Mouse (Mus musculus) gastrocnemius, adult 2 months (tissue): Measurements from ENCODE around the gene Wdsub1. TPM values are rescaled to one million over a fixed set of nuclear protein-coding genes. Genes with fewer than 3 reads are reported as not detected.
A peak's percentile ranks its signal among the peaks of the same experiment; 100 is the strongest.
"Not testable (repeated sequence)": the region's sequence is repeated elsewhere in the genome, so short reads cannot be mapped to it uniquely, and the experiment has no call there.

ENCODE experiments used
- DNase-seq: peaks from one replicate; pipeline ENCODE4 v3.0.0; 2022
- H3K27ac ChIP-seq: fragments of 200-600 bp; 2 replicates; pipeline ENCODE4 v1.8.1; 2022; ENCODE audit warnings: mild to moderate bottlenecking
- H3K4me3 ChIP-seq: fragments of 200-600 bp; 2 replicates; pipeline ENCODE4 v1.8.1; 2022; ENCODE audit warnings: mild to moderate bottlenecking, moderate library complexity
- CTCF ChIP-seq: fragments of 200-600 bp; IDR thresholded peaks from 2 replicates; pipeline ENCODE4 v1.8.1; 2022; ENCODE audit warnings: antibody characterized with exemption, mild to moderate bottlenecking, moderate library complexity
- intact Hi-C: fragments of 180-260 bp; cut with DNase I; formaldehyde crosslinking; loops from one replicate; pipeline ENCODE4 v1.15.1; 2025
- total RNA-seq, 2 experiments: library from RNA; stranded (reverse); gene quantifications; 2 replicates each; pipeline ENCODE4 v1.2.3; 2021

Wdsub1 gene
- total RNA-seq, 2 experiments from 2014 or later = 12.0 to 18.4 TPM

GRCm38 (mm10) chr2:59876482-59876881 is 5.9 kb downstream of the Wdsub1 start:
- no peak for DNase-seq
- intact Hi-C loops = no loop called here
- Histone ChIP-seq H3K27ac (no peak overlapping the region), H3K4me3 (no peak overlapping the region)
- no peak for TF ChIP-seq CTCF

- Histone ChIP-seq H3K4me3 (no peak overlapping the region), H3K27ac (no peak overlapping the region)
- no peak for TF ChIP-seq CTCF
- DNase-seq = no peak
- intact Hi-C loops = no loop called here
These were observed 11.9 kb downstream of the Wdsub1 start for GRCm38 (mm10) chr2:59870526-59870925.

- no peak for DNase-seq
- no peak overlapping the region for H3K27ac ChIP-seq
- no peak overlapping the region for H3K4me3 ChIP-seq
- no peak for TF ChIP-seq CTCF
- intact Hi-C loops = no loop called here
These were observed 19.8 kb downstream of the Wdsub1 start for GRCm38 (mm10) chr2:59862618-59863017.

- TF ChIP-seq CTCF = no peak
- H3K4me3 ChIP-seq = no peak overlapping the region
- intact Hi-C loops = no loop called here
- no peak for DNase-seq
- H3K27ac ChIP-seq = no peak overlapping the region
These were observed 28.0 kb downstream of the Wdsub1 start for GRCm38 (mm10) chr2:59854363-59854762.

- TF ChIP-seq CTCF = no peak
- DNase-seq = no peak
- Histone ChIP-seq H3K4me3 (no peak overlapping the region), H3K27ac (no peak overlapping the region)
- intact Hi-C loops = no loop called here
These were observed 28.8 kb downstream of the Wdsub1 start for GRCm38 (mm10) chr2:59853543-59853942.

- DNase-seq = no peak
- no peak overlapping the region for H3K27ac ChIP-seq
- no peak for TF ChIP-seq CTCF
- intact Hi-C loops = no loop called here
- no peak overlapping the region for H3K4me3 ChIP-seq
These were observed 29.5 kb downstream of the Wdsub1 start for GRCm38 (mm10) chr2:59852916-59853315.

- H3K27ac ChIP-seq, intact Hi-C loops: not testable (repeated sequence)
- TF ChIP-seq CTCF = peak; percentile 17; the same call in 1 of the 2 replicates
These were observed 30.5 kb downstream of the Wdsub1 start for GRCm38 (mm10) chr2:59851885-59852284.

GRCm38 (mm10) chr2:59843848-59844247 is 38.5 kb downstream of the Wdsub1 start:
- no peak for TF ChIP-seq CTCF
- intact Hi-C loops = no loop called here
- DNase-seq = no peak
- no peak overlapping the region for H3K27ac ChIP-seq
- no peak overlapping the region for H3K4me3 ChIP-seq

More at GRCm38 (mm10) chr2:59851885-59852284, 30.5 kb downstream of the Wdsub1 start:
- DNase-seq, H3K4me3 ChIP-seq: not testable (repeated sequence)

GRCm38 (mm10) chr2:59843156-59843555 is 39.2 kb downstream of the Wdsub1 start:
- intact Hi-C loops = no loop called here
- no peak for DNase-seq
- Histone ChIP-seq H3K27ac (no peak overlapping the region), H3K4me3 (no peak overlapping the region)
- no peak for TF ChIP-seq CTCF

GRCm38 (mm10) chr2:59842556-59843008 is 39.8 kb downstream of the Wdsub1 start:
- H3K27ac ChIP-seq = peak overlapping the region; percentile 63
- intact Hi-C loops = no loop called here
- TF ChIP-seq CTCF = no peak
- DNase-seq = no peak
- H3K4me3 ChIP-seq = no peak overlapping the region

GRCm38 (mm10) chr2:59841944-59842343 is 40.4 kb downstream of the Wdsub1 start:
- Histone ChIP-seq H3K27ac (peak overlapping the region; percentile 63), H3K4me3 (no peak overlapping the region)
- TF ChIP-seq CTCF = no peak
- intact Hi-C loops = no loop called here
- no peak for DNase-seq

- DNase-seq = peak; percentile 36
- no peak for TF ChIP-seq CTCF
- Histone ChIP-seq H3K27ac (peak overlapping the region; percentile 63), H3K4me3 (no peak overlapping the region; the same call in 1 of the 2 replicates)
- intact Hi-C loops = no loop called here
These were observed 41.0 kb downstream of the Wdsub1 start for GRCm38 (mm10) chr2:59841189-59841939.

GRCm38 (mm10) chr2:59840191-59840590 is 42.2 kb downstream of the Wdsub1 start:
- H3K27ac ChIP-seq = peak overlapping the region; percentile 81; the same call in 1 of the 2 replicates

GRCm38 (mm10) chr2:59839755-59840154 is 42.6 kb downstream of the Wdsub1 start:
- DNase-seq = no peak
- intact Hi-C loops = loop anchor here (10.0 kb wide), 1 partner anchor 365 kb away; the partner anchor contains the start of genes Baz2b and March7
- H3K27ac ChIP-seq = peak overlapping the region; percentile 81
- no peak overlapping the region for H3K4me3 ChIP-seq
- no peak for TF ChIP-seq CTCF

More at GRCm38 (mm10) chr2:59840191-59840590, 42.2 kb downstream of the Wdsub1 start:
- no peak overlapping the region for H3K4me3 ChIP-seq
- intact Hi-C loops = no loop called here
- DNase-seq = no peak
- no peak for TF ChIP-seq CTCF
